Mouse (Mus musculus): Measurements from ENCODE around the gene Schip1. TPM values are rescaled to one million over a fixed set of nuclear protein-coding genes. Genes with fewer than 3 reads are reported as not detected.

Schip1 gene
- polyA plus RNA-seq, 1 experiment = 2.5 TPM

GRCm38 (mm10) chr3:68469643-68470042 is 405.0 kb downstream of the Schip1 start:
- TF ChIP-seq CTCF (IDR thresholded peaks at IDR 0.05; ENCODE audit: control insufficient read depth, insufficient read depth, insufficient replicate concordance, low read depth, low read length) (no peak), POLR2A (IDR thresholded peaks at IDR 0.05; ENCODE audit: control insufficient read depth, low read depth, low read length) (no peak)
- Histone ChIP-seq H3K27ac (ENCODE audit: control insufficient read depth, insufficient read depth, low read depth, low read length) (no peak overlapping the region), H3K4me1 (ENCODE audit: control insufficient read depth, insufficient read depth, low read length) (no peaks in the 10 kb centered on the region), H3K4me3 (ENCODE audit: control insufficient read depth, low read depth, low read length) (no peak overlapping the region), H3K36me3 (ENCODE audit: control insufficient read depth, insufficient read depth, low read length) (no peaks in the 10 kb centered on the region), H3K27me3 (ENCODE audit: control insufficient read depth, insufficient read depth, low read length) (no peaks in the 10 kb centered on the region)

DNA sequence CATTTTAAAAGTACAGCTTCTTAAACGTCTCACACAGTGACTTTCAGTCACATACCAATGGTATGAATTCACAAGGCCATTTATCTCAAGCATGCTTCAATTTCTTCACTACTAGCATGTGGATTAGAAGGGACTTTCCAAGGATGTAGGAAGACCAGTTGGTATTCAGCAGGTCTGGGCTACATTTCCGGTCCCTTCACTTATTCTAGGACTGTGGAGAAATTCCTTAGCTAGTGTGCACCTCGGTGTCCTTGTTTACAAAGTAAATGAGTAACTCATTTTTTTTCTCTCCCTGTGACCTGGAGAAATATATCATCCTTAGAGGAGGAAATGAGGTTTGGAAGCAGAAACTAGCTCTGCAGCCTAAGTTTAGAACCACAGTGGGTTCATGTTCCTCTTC is 405.5 kb downstream of the Schip1 start:
- H3K27ac ChIP-seq (ENCODE audit: control insufficient read depth, insufficient read depth, low read depth, low read length) = no peak overlapping the region

GRCm38 (mm10) chr3:68470622-68471021 is 406.0 kb downstream of the Schip1 start:
- H3K4me3 ChIP-seq (ENCODE audit: control insufficient read depth, low read depth, low read length) = no peak overlapping the region

More for the DNA sequence above, 405.5 kb downstream of the Schip1 start:
- TF ChIP-seq POLR2A (IDR thresholded peaks at IDR 0.05; ENCODE audit: control insufficient read depth, low read depth, low read length) (no peak), CTCF (IDR thresholded peaks at IDR 0.05; ENCODE audit: control insufficient read depth, insufficient read depth, insufficient replicate concordance, low read depth, low read length) (no peak)
- H3K27me3 ChIP-seq (ENCODE audit: control insufficient read depth, insufficient read depth, low read length) = no peaks in the 10 kb centered on the region
- H3K4me1 ChIP-seq (ENCODE audit: control insufficient read depth, insufficient read depth, low read length) = no peaks in the 10 kb centered on the region
- H3K36me3 ChIP-seq (ENCODE audit: control insufficient read depth, insufficient read depth, low read length) = no peaks in the 10 kb centered on the region
- H3K4me3 ChIP-seq (ENCODE audit: control insufficient read depth, low read depth, low read length) = no peak overlapping the region

GRCm38 (mm10) chr3:68476336-68476735 is 411.7 kb downstream of the Schip1 start:
- no peaks in the 10 kb centered on the region for H3K27me3 ChIP-seq (ENCODE audit: control insufficient read depth, insufficient read depth, low read length)
- H3K36me3 ChIP-seq (ENCODE audit: control insufficient read depth, insufficient read depth, low read length) = no peaks in the 10 kb centered on the region
- H3K4me3 ChIP-seq (ENCODE audit: control insufficient read depth, low read depth, low read length) = no peak overlapping the region
- H3K27ac ChIP-seq (ENCODE audit: control insufficient read depth, insufficient read depth, low read depth, low read length) = no peak overlapping the region
- no peak for TF ChIP-seq POLR2A (IDR thresholded peaks at IDR 0.05; ENCODE audit: control insufficient read depth, low read depth, low read length)
- TF ChIP-seq CTCF (IDR thresholded peaks at IDR 0.05; ENCODE audit: control insufficient read depth, insufficient read depth, insufficient replicate concordance, low read depth, low read length) = no peak
- H3K4me1 ChIP-seq (ENCODE audit: control insufficient read depth, insufficient read depth, low read length) = no peaks in the 10 kb centered on the region

More at GRCm38 (mm10) chr3:68470622-68471021, 406.0 kb downstream of the Schip1 start:
- H3K27me3 ChIP-seq (ENCODE audit: control insufficient read depth, insufficient read depth, low read length) = no peaks in the 10 kb centered on the region
- H3K4me1 ChIP-seq (ENCODE audit: control insufficient read depth, insufficient read depth, low read length) = no peaks in the 10 kb centered on the region
- no peaks in the 10 kb centered on the region for H3K36me3 ChIP-seq (ENCODE audit: control insufficient read depth, insufficient read depth, low read length)
- H3K27ac ChIP-seq (ENCODE audit: control insufficient read depth, insufficient read depth, low read depth, low read length) = no peak overlapping the region
- no peak for TF ChIP-seq POLR2A (IDR thresholded peaks at IDR 0.05; ENCODE audit: control insufficient read depth, low read depth, low read length)
- TF ChIP-seq CTCF (IDR thresholded peaks at IDR 0.05; ENCODE audit: control insufficient read depth, insufficient read depth, insufficient replicate concordance, low read depth, low read length) = no peak

DNA sequence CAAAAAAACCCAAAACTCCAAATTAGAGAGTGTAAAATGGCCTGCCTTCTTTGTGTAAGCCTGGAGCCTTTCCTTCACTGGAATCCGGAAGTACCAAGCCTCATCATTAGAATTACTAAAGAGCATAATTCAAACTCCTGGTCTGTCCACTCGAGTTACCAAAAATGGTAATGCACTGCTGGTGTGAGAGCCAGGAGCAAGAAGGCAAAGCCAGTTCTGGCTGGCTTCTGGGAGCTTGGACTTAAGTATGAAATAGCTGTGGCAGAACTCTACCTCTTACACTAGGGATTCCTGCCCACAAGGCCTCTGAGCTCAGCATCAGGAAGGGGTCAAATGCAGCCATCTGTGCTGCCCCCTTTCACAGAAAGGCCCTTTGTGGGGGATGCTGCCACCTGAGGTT is 412.9 kb downstream of the Schip1 start:
- H3K4me3 ChIP-seq (ENCODE audit: control insufficient read depth, low read depth, low read length) = no peak overlapping the region
- no peaks in the 10 kb centered on the region for H3K4me1 ChIP-seq (ENCODE audit: control insufficient read depth, insufficient read depth, low read length)
- H3K36me3 ChIP-seq (ENCODE audit: control insufficient read depth, insufficient read depth, low read length) = no peaks in the 10 kb centered on the region
- H3K27me3 ChIP-seq (ENCODE audit: control insufficient read depth, insufficient read depth, low read length) = no peaks in the 10 kb centered on the region
- H3K27ac ChIP-seq (ENCODE audit: control insufficient read depth, insufficient read depth, low read depth, low read length) = no peak overlapping the region
- TF ChIP-seq CTCF (IDR thresholded peaks at IDR 0.05; ENCODE audit: control insufficient read depth, insufficient read depth, insufficient replicate concordance, low read depth, low read length) (no peak), POLR2A (IDR thresholded peaks at IDR 0.05; ENCODE audit: control insufficient read depth, low read depth, low read length) (no peak)

GRCm38 (mm10) chr3:68479266-68479665 is 414.7 kb downstream of the Schip1 start:
- no peaks in the 10 kb centered on the region for H3K4me1 ChIP-seq (ENCODE audit: control insufficient read depth, insufficient read depth, low read length)
- no peaks in the 10 kb centered on the region for H3K36me3 ChIP-seq (ENCODE audit: control insufficient read depth, insufficient read depth, low read length)
- H3K27ac ChIP-seq (ENCODE audit: control insufficient read depth, insufficient read depth, low read depth, low read length) = no peak overlapping the region
- TF ChIP-seq POLR2A (IDR thresholded peaks at IDR 0.05; ENCODE audit: control insufficient read depth, low read depth, low read length) (no peak), CTCF (IDR thresholded peaks at IDR 0.05; ENCODE audit: control insufficient read depth, insufficient read depth, insufficient replicate concordance, low read depth, low read length) (no peak)
- no peak overlapping the region for H3K4me3 ChIP-seq (ENCODE audit: control insufficient read depth, low read depth, low read length)
- H3K27me3 ChIP-seq (ENCODE audit: control insufficient read depth, insufficient read depth, low read length) = no peaks in the 10 kb centered on the region

DNA sequence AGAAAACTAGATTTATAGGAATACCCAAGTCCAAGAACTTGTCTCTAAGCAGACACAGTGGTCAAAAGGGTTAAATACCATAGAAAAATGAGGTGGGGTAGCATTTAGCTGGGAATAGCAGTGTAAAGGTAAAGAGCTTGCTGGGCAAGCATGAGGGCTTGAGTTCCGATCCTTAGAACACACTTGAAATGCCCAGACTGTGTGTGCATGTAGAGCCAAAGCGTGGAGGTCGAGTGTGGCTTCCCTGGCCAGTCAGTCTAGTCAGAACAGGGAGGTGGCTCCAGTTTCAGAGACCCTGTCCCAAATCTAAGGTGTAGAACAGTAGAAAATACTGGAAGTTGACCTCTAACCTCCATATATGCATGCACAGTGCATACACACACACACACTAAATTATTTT is 418.9 kb downstream of the Schip1 start:
- Histone ChIP-seq H3K27me3 (ENCODE audit: control insufficient read depth, insufficient read depth, low read length) (no peaks in the 10 kb centered on the region), H3K4me1 (ENCODE audit: control insufficient read depth, insufficient read depth, low read length) (no peaks in the 10 kb centered on the region), H3K4me3 (ENCODE audit: control insufficient read depth, low read depth, low read length) (no peak overlapping the region), H3K36me3 (ENCODE audit: control insufficient read depth, insufficient read depth, low read length) (no peaks in the 10 kb centered on the region), H3K27ac (ENCODE audit: control insufficient read depth, insufficient read depth, low read depth, low read length) (no peak overlapping the region)
- TF ChIP-seq CTCF (IDR thresholded peaks at IDR 0.05; ENCODE audit: control insufficient read depth, insufficient read depth, insufficient replicate concordance, low read depth, low read length) = no peak
- TF ChIP-seq POLR2A (IDR thresholded peaks at IDR 0.05; ENCODE audit: control insufficient read depth, low read depth, low read length) = no peak

GRCm38 (mm10) chr3:68484021-68484420 is 419.4 kb downstream of the Schip1 start:
- Histone ChIP-seq H3K4me3 (ENCODE audit: control insufficient read depth, low read depth, low read length) (no peak overlapping the region), H3K36me3 (ENCODE audit: control insufficient read depth, insufficient read depth, low read length) (no peaks in the 10 kb centered on the region), H3K27ac (ENCODE audit: control insufficient read depth, insufficient read depth, low read depth, low read length) (no peak overlapping the region), H3K27me3 (ENCODE audit: control insufficient read depth, insufficient read depth, low read length) (no peaks in the 10 kb centered on the region), H3K4me1 (ENCODE audit: control insufficient read depth, insufficient read depth, low read length) (no peaks in the 10 kb centered on the region)
- no peak for TF ChIP-seq CTCF (IDR thresholded peaks at IDR 0.05; ENCODE audit: control insufficient read depth, insufficient read depth, insufficient replicate concordance, low read depth, low read length)
- TF ChIP-seq POLR2A (IDR thresholded peaks at IDR 0.05; ENCODE audit: control insufficient read depth, low read depth, low read length) = no peak

All from testis, adult 2 months (tissue).